Mouse (Mus musculus) thymus, adult 2 months (tissue): ENCODE data around the gene F2r. TPM values are rescaled to one million over a fixed set of nuclear protein-coding genes. Genes with fewer than 3 reads are reported as not detected.

Experiments used
- DNase-seq: peaks from one replicate; pipeline ENCODE4 v3.0.0; 2021
- H3K27ac ChIP-seq: fragments of 200-500 bp; 2 replicates; pipeline ENCODE4 v1.5.1; 2012; ENCODE audit warnings: low read length, control low read depth; ENCODE audit not compliant: control insufficient read depth, insufficient read depth
- H3K27me3 ChIP-seq: fragments of 200-500 bp; 2 replicates; pipeline ENCODE4 v1.6.1; 2012; ENCODE audit warnings: mild to moderate bottlenecking, low read length, moderate library complexity, mixed read lengths; ENCODE audit not compliant: control insufficient read depth, insufficient read depth
- H3K36me3 ChIP-seq: fragments of 200-500 bp; 2 replicates; pipeline ENCODE4 v1.6.1; 2012; ENCODE audit warnings: mild to moderate bottlenecking, low read length, moderate library complexity; ENCODE audit not compliant: control insufficient read depth, insufficient read depth
- H3K4me1 ChIP-seq: fragments of 200-500 bp; replicated peaks from 2 replicates; pipeline ENCODE4 v1.6.1; 2012; ENCODE audit warnings: low read length; ENCODE audit not compliant: control insufficient read depth, insufficient read depth
- H3K4me3 ChIP-seq: fragments of 200-500 bp; 2 replicates; pipeline ENCODE4 v1.5.1; 2012; ENCODE audit warnings: mild to moderate bottlenecking, low read length, control low read depth, moderate library complexity; ENCODE audit not compliant: control insufficient read depth, insufficient read depth
- CTCF ChIP-seq: fragments of 200-500 bp; IDR thresholded peaks from 2 replicates; pipeline ENCODE4 v1.5.1; 2012; ENCODE audit warnings: mild to moderate bottlenecking, control low read depth, low read length, moderate library complexity, borderline replicate concordance; ENCODE audit not compliant: control insufficient read depth, poor library complexity, insufficient read depth; ENCODE audit errors: extremely low read depth
- POLR2A ChIP-seq: fragments of 200-500 bp; IDR thresholded peaks from 2 replicates; pipeline ENCODE4 v1.6.1; 2012; ENCODE audit warnings: mild to moderate bottlenecking, low read length, control low read depth, moderate library complexity; ENCODE audit not compliant: control insufficient read depth, poor library complexity, insufficient read depth; ENCODE audit errors: extremely low read depth
- WGBS: fragments of 180-500 bp; shearing (Covaris S2); methylation state at CpG from one replicate; pipeline ENCODE4 v1.1.7; 2018; 5-methylcytosine and 5-hydroxymethylcytosine counted together
- polyA plus RNA-seq: library from polyadenylated mRNA; depleted of rRNA; stranded (reverse); fragments of >200 nt; gene quantifications from 2 replicates; pipeline ENCODE4 v1.2.3, GENCODE M21; 2012

F2r gene
- polyA plus RNA-seq, 1 experiment, result 11.6 TPM

DNA sequence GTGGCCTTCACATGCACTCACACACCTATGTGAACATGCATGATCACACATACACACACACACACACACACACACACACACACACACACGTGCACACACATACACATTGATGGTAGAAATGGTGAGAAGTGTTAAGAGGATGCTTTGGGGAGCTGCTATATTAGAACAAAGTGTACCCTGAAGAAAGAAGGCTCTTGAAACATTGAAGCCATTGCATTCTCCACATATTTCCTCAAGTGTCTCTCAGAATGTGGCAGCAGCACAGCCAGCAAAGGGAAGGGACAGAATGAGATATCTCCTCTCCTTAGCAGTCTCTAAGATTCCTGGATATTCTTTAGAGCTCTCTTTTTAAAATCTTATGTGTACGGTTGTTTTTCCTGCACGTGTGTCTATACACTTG is 3.3 kb upstream of the F2r start:
- H3K36me3 ChIP-seq, result no peaks in the 10 kb centered on the region
- H3K4me1 ChIP-seq, result peaks cover 12% of the 10 kb centered on the region
- no peaks in the 10 kb centered on the region for H3K27me3 ChIP-seq
- 94% methylated on average over 3 of the region's 3 CpGs for WGBS
- no peak for TF ChIP-seq POLR2A
- TF ChIP-seq CTCF, result no peak
- no peak for DNase-seq
- H3K27ac ChIP-seq, result no peak overlapping the region
- no peak overlapping the region for H3K4me3 ChIP-seq

- Histone ChIP-seq H3K36me3 (no peaks in the 10 kb centered on the region), H3K4me3 (0 out of 2 replicates have a peak overlapping the region, but pooled peaks have one; percentile 73), H3K27ac (no peak overlapping the region), H3K4me1 (peaks cover 12% of the 10 kb centered on the region), H3K27me3 (no peaks in the 10 kb centered on the region)
- TF ChIP-seq CTCF (no peak), POLR2A (no peak)
- no peak for DNase-seq
- 18% methylated on average over 13 of the region's 13 CpGs for WGBS
Observed at GRCm38 (mm10) chr13:95618859-95619258, 572 bp upstream of the F2r start.

GRCm38 (mm10) chr13:95617671-95618171 is 566 bp downstream of the F2r start:
- TF ChIP-seq CTCF, result no peak
- no peak for TF ChIP-seq POLR2A
- peak overlapping the region; percentile 73 for H3K4me3 ChIP-seq
- H3K4me1 ChIP-seq, result peaks cover 12% of the 10 kb centered on the region
- H3K36me3 ChIP-seq, result no peaks in the 10 kb centered on the region
- no peak overlapping the region for H3K27ac ChIP-seq
- 1% methylated on average over 21 of the region's 21 CpGs for WGBS
- DNase-seq, result no peak
- H3K27me3 ChIP-seq, result no peaks in the 10 kb centered on the region

GRCm38 (mm10) chr13:95617082-95617670 is 1.1 kb downstream of the F2r start:
- Histone ChIP-seq H3K4me1 (peaks cover 12% of the 10 kb centered on the region), H3K4me3 (no peak overlapping the region), H3K36me3 (no peaks in the 10 kb centered on the region), H3K27ac (no peak overlapping the region), H3K27me3 (no peaks in the 10 kb centered on the region)
- WGBS, result 12% methylated on average over 17 of the region's 17 CpGs
- TF ChIP-seq POLR2A (no peak), CTCF (no peak)
- DNase-seq, result peak; percentile 50

DNA sequence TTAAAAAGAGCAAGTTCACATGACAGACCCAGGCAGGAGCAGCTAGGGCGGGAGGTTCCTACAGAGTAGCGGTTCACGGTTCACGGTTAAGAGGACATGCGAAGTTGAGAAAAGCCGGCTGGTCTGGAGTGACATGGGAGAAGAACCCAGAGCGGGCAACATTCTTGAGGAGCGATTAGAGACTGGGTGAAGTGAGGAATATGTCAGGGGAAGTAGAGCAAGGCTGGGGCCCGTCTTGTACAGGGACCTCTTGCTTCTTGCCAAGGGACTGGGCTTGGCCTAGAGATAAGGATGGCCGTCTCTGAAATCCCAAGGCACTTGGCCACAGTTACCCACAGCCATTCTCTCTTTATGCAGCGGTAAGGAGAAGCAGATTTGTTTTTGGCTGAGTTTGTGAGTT is 1.8 kb downstream of the F2r start:
- DNase-seq, result no peak
- Histone ChIP-seq H3K27me3 (no peaks in the 10 kb centered on the region), H3K4me3 (no peak overlapping the region), H3K36me3 (no peaks in the 10 kb centered on the region), H3K27ac (no peak overlapping the region), H3K4me1 (peaks cover 12% of the 10 kb centered on the region)
- 88% methylated on average over 11 of the region's 11 CpGs for WGBS
- no peak for TF ChIP-seq CTCF
- no peak for TF ChIP-seq POLR2A

GRCm38 (mm10) chr13:95614757-95615156 is 3.5 kb downstream of the F2r start:
- Histone ChIP-seq H3K4me3 (no peak overlapping the region), H3K4me1 (peaks cover 12% of the 10 kb centered on the region), H3K36me3 (no peaks in the 10 kb centered on the region), H3K27ac (no peak overlapping the region), H3K27me3 (no peaks in the 10 kb centered on the region)
- 73% methylated on average over 6 of the region's 6 CpGs for WGBS
- DNase-seq, result no peak
- TF ChIP-seq POLR2A, result no peak
- no peak for TF ChIP-seq CTCF

DNA sequence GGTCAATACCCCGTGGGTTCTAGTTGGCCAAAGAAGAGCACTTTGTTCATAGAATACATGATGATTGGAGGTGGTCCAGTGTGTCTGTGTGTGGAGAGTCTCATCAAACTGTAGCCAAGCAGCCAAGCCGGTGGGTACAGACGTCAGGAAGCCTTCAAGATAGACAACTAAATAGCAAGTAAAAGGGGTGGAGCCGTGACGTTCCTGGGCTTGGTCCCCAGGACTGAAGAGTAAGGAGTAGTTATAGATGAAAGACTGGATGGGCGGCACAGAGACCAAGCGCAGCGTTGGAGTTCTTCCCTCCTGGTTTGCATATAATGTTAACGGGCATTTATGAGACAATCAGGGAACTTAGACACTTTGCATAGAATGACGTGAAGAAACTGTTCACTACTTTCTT is 6.0 kb downstream of the F2r start:
- TF ChIP-seq POLR2A, result no peak
- no peak for TF ChIP-seq CTCF
- Histone ChIP-seq H3K27me3 (no peaks in the 10 kb centered on the region), H3K27ac (no peak overlapping the region), H3K36me3 (no peaks in the 10 kb centered on the region), H3K4me1 (peaks cover 2% of the 10 kb centered on the region; the same call in 1 of the 2 replicates), H3K4me3 (no peak overlapping the region)
- DNase-seq, result no peak
- 96% methylated on average over 10 of the region's 10 CpGs for WGBS
